Mouse (Mus musculus) brain, embryonic 14.5 days (tissue): ENCODE measurements around the gene Gm21983.

Source experiments
- CTCF ChIP-seq: fragments of 200-500 bp; IDR thresholded peaks from 2 replicates; pipeline ENCODE4 v1.5.1; 2012; ENCODE audit warnings: inconsistent platforms, mild to moderate bottlenecking, moderate library complexity, borderline replicate concordance; ENCODE audit not compliant: insufficient read depth, insufficient read length; ENCODE audit errors: extremely low read depth
- POLR2A ChIP-seq: fragments of 200-500 bp; IDR thresholded peaks from 2 replicates; pipeline ENCODE4 v1.6.1; 2012; ENCODE audit warnings: mild to moderate bottlenecking, inconsistent platforms, borderline replicate concordance; ENCODE audit not compliant: poor library complexity, insufficient read depth, insufficient read length, severe bottlenecking; ENCODE audit errors: extremely low read depth

DNA sequence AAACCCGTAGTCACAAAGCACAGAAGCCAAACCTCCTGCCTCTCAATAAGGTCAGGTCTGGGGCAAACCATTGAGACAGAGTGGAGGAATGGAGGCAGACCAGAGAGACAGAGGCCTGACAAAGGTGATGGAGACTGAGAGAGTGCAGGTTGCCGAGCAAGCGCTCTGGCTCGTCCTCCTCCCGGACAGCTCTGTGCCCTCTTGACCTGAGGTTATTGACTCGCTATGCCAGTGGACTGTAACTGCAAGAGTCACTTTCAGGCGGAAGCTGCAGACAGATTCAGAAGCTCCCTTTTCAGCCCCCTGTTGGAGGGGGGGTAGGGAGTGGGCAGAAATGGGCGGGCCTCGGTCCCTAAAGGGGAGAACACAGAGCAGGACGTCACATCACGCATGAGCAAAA, 39.1 kb upstream of the Gm21983 start:
- no peak for TF ChIP-seq POLR2A
- no peak for TF ChIP-seq CTCF
